Mouse (Mus musculus): ENCODE measurements around the gene Cep126. TPM values are rescaled to one million over a fixed set of nuclear protein-coding genes. Genes with fewer than 3 reads are reported as not detected.

The Cep126 gene
- polyA plus RNA-seq, 1 experiment from 2014 or later: 6.6 TPM

- WGBS: 53% methylated on average over 4 of the region's 4 CpGs
- Histone ChIP-seq H3K4me3 (ENCODE audit: low read depth, low read length) (no peak overlapping the region), H3K27me3 (ENCODE audit: control insufficient read depth, insufficient read depth, low read length) (no peaks in the 10 kb centered on the region), H3K27ac (ENCODE audit: low read depth, low read length) (no peak overlapping the region), H3K4me1 (replicated peaks; ENCODE audit: control insufficient read depth, insufficient read depth, low read length) (no peaks in the 10 kb centered on the region), H3K9ac (ENCODE audit: low read depth, low read length) (no peak overlapping the region), H3K4me2 (replicated peaks; ENCODE audit: low read depth, low read length) (no peak overlapping the region), H3K36me3 (ENCODE audit: control insufficient read depth, insufficient read depth, low read length) (no peaks in the 10 kb centered on the region), H3K9me3 (ENCODE audit: control insufficient read depth, low read length) (no peaks in the 10 kb centered on the region)
- ATAC-seq (ENCODE audit: low FRiP score): no peak
- no peak for DNase-seq (ENCODE audit: low spot score)
Measured at GRCm38 (mm10) chr9:8035091-8035490, 99.0 kb downstream of the Cep126 start.

DNA sequence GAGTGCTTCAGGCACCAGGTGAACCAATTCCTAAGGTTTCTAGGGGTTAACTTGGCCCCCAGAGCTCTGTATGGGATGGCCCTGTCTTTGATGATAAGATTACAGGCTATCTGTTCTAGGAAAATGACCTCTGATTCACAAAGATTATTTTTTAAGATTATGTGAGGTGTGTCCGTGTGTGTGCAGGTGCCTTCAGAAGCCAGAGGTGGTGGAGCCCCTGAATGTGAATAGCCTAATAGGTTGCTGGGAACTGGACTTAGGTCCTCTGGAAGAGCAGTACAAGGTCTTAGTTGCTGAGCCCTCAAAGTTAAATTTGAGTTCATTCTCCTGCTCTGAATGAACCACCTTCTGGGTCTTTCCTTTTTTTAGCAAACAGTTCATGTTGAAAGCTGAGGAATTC lies 100.0 kb downstream of the Cep126 start:
- no peak overlapping the region for H3K4me2 ChIP-seq (replicated peaks; ENCODE audit: low read depth, low read length)
- ATAC-seq (ENCODE audit: low FRiP score) (no peak), DNase-seq (ENCODE audit: low spot score) (no peak)
- no peaks in the 10 kb centered on the region for H3K27me3 ChIP-seq (ENCODE audit: control insufficient read depth, insufficient read depth, low read length)
- H3K27ac ChIP-seq (ENCODE audit: low read depth, low read length): no peak overlapping the region
- WGBS: 83% methylated on average over 1 of the region's 1 CpGs
- no peaks in the 10 kb centered on the region for H3K4me1 ChIP-seq (replicated peaks; ENCODE audit: control insufficient read depth, insufficient read depth, low read length)
- H3K4me3 ChIP-seq (ENCODE audit: low read depth, low read length): no peak overlapping the region
- H3K9ac ChIP-seq (ENCODE audit: low read depth, low read length): no peak overlapping the region
- no peaks in the 10 kb centered on the region for H3K36me3 ChIP-seq (ENCODE audit: control insufficient read depth, insufficient read depth, low read length)
- H3K9me3 ChIP-seq (ENCODE audit: control insufficient read depth, low read length): no peaks in the 10 kb centered on the region

GRCm38 (mm10) chr9:8032847-8033246 lies 101.2 kb downstream of the Cep126 start:
- 84% methylated on average over 5 of the region's 5 CpGs for WGBS
- ATAC-seq (ENCODE audit: low FRiP score) (no peak), DNase-seq (ENCODE audit: low spot score) (no peak)

More at GRCm38 (mm10) chr9:8032847-8033246, 101.2 kb downstream of the Cep126 start:
- Histone ChIP-seq H3K4me2 (replicated peaks; ENCODE audit: low read depth, low read length) (no peak overlapping the region), H3K4me1 (replicated peaks; ENCODE audit: control insufficient read depth, insufficient read depth, low read length) (no peaks in the 10 kb centered on the region), H3K36me3 (ENCODE audit: control insufficient read depth, insufficient read depth, low read length) (no peaks in the 10 kb centered on the region), H3K27ac (ENCODE audit: low read depth, low read length) (no peak overlapping the region), H3K4me3 (ENCODE audit: low read depth, low read length) (no peak overlapping the region), H3K9ac (ENCODE audit: low read depth, low read length) (no peak overlapping the region), H3K27me3 (ENCODE audit: control insufficient read depth, insufficient read depth, low read length) (no peaks in the 10 kb centered on the region), H3K9me3 (ENCODE audit: control insufficient read depth, low read length) (no peaks in the 10 kb centered on the region)

Other genes with a start within 250 kb of the Cep126 start
- gene Yap1, start 129.7 kb downstream of the Cep126 start, polyA plus RNA-seq (2014; fragmentation: Nextera tagmentation; extraction: Ambion mirVana): 26.2 and 28.5 TPM in 2 replicates
- gene Cfap300, start 91.5 kb downstream of the Cep126 start, polyA plus RNA-seq (2014; fragmentation: Nextera tagmentation; extraction: Ambion mirVana): 18.1 and 19.7 TPM in 2 replicates